Mouse (Mus musculus) MEL (cell line): ENCODE results near the gene Megf9.

Experiments
- CHD1 ChIP-seq: IDR thresholded peaks from 2 replicates; pipeline ENCODE4 v1.6.1; 2012; ENCODE audit warnings: low read depth, mild to moderate bottlenecking, inconsistent platforms, low read length, improper control_type of control experiment
- CTCF ChIP-seq, 3 experiments: IDR thresholded peaks in 2 of 3; conservative IDR thresholded peaks in 1 of 3; 2 replicates each; pipeline ENCODE4 v1.5.1; 2011 to 2012; ENCODE audit warnings: low read length in 3 of 3, low read depth in 2 of 3, mild to moderate bottlenecking in 2 of 3, improper control_type of control experiment in 1 of 3, inconsistent platforms in 1 of 3, mixed read lengths in 1 of 3, moderate library complexity in 1 of 3; ENCODE audit not compliant: control insufficient read depth in 1 of 3, insufficient read depth in 1 of 3, poor library complexity in 1 of 3, severe bottlenecking in 1 of 3
- E2F4 ChIP-seq: IDR thresholded peaks from 2 replicates; pipeline ENCODE4 v1.6.1; 2011; ENCODE audit warnings: low read depth, low read length, improper control_type of control experiment, borderline replicate concordance
- EP300 ChIP-seq, 2 experiments: IDR thresholded peaks; 2 replicates each; pipeline ENCODE4 v1.6.1; 2011; ENCODE audit warnings: improper control_type of control experiment in 2 of 2, low read length in 2 of 2, low read depth in 1 of 2, mild to moderate bottlenecking in 1 of 2
- ETS1 ChIP-seq: IDR thresholded peaks from 2 replicates; pipeline ENCODE4 v1.6.1; 2012; ENCODE audit warnings: low read depth, mild to moderate bottlenecking, inconsistent platforms, low read length, improper control_type of control experiment, moderate library complexity
- MAX ChIP-seq: IDR thresholded peaks from 2 replicates; pipeline ENCODE4 v1.6.1; 2011; ENCODE audit warnings: low read length, improper control_type of control experiment
- MAZ ChIP-seq: IDR thresholded peaks from 2 replicates; pipeline ENCODE4 v1.6.1; 2012; ENCODE audit warnings: low read depth, mild to moderate bottlenecking, inconsistent platforms, low read length, improper control_type of control experiment
- MYC ChIP-seq: IDR thresholded peaks from 2 replicates; pipeline ENCODE4 v1.6.1; 2011; ENCODE audit warnings: low read depth, mild to moderate bottlenecking, low read length, improper control_type of control experiment, moderate library complexity
- POLR2A ChIP-seq, 2 experiments: IDR thresholded peaks; 2 replicates each; pipeline ENCODE4 v1.6.1; 2011 to 2012; ENCODE audit warnings: low read length in 2 of 2, mild to moderate bottlenecking in 2 of 2, control low read depth in 1 of 2, improper control_type of control experiment in 1 of 2, low read depth in 1 of 2, moderate library complexity in 1 of 2; ENCODE audit not compliant: control insufficient read depth in 1 of 2, insufficient read depth in 1 of 2, poor library complexity in 1 of 2
- SIN3A ChIP-seq: IDR thresholded peaks from 2 replicates; pipeline ENCODE4 v1.6.1; 2012; ENCODE audit warnings: low read length, improper control_type of control experiment, inconsistent platforms
- SMC3 ChIP-seq: IDR thresholded peaks from 2 replicates; pipeline ENCODE4 v1.6.1; 2011; ENCODE audit warnings: low read depth, low read length, improper control_type of control experiment
- UBTF ChIP-seq: IDR thresholded peaks from 2 replicates; pipeline ENCODE4 v1.6.1; 2012; ENCODE audit warnings: low read depth, mild to moderate bottlenecking, inconsistent platforms, low read length, improper control_type of control experiment, moderate library complexity, borderline replicate concordance; ENCODE audit not compliant: insufficient read depth
- USF1 ChIP-seq: IDR thresholded peaks from 2 replicates; pipeline ENCODE4 v1.6.1; 2014; ENCODE audit warnings: low read depth, mild to moderate bottlenecking, inconsistent platforms, low read length, improper control_type of control experiment, moderate library complexity
- ZC3H11A ChIP-seq: IDR thresholded peaks from 2 replicates; pipeline ENCODE4 v1.6.1; 2012; ENCODE audit warnings: low read depth, mild to moderate bottlenecking, inconsistent platforms, low read length, improper control_type of control experiment

DNA sequence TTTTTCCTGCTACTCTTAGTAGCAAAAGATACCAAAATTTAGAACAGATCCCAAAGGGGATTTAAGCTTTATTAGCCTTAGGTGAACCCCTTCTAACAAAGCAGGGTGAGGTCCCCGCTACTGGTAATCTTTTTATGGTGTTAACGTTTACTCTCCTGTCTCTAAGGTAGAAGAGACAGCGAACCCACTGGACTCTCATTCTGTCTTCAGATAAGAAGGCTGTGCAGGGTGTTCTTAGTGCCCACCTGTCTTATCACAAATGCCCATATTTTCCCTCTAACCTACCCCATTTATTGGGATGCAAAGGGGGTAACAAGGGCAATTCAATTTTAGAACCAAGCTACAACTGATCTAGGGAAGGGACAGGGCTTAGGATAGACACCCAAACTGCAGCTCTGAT is 6.2 kb downstream of the Megf9 start:
- TF ChIP-seq CTCF (IDR thresholded peaks at IDR 0.05 in 2 of 3, conservative IDR thresholded peaks at IDR 0.05 in 1 of 3; ENCODE audit: control insufficient read depth in 1 of 3, insufficient read depth in 1 of 3, low read depth in 2 of 3, low read length in 3 of 3, poor library complexity in 1 of 3, severe bottlenecking in 1 of 3) (no peak), SIN3A (no peak), E2F4 (no peak), SMC3 (no peak), MAX (no peak), MYC (no peak), USF1 (no peak), ETS1 (no peak), MAZ (no peak), EP300 (IDR thresholded peaks at IDR 0.05; ENCODE audit: low read depth in 1 of 2, low read length in 2 of 2) (peak in 1 of 2 experiments; percentile 57; a peak in 1 of 4 replicates), POLR2A (IDR thresholded peaks at IDR 0.05; ENCODE audit: control insufficient read depth in 1 of 2, insufficient read depth in 1 of 2, low read depth in 1 of 2, low read length in 2 of 2, poor library complexity in 1 of 2) (no peak), UBTF (no peak), CHD1 (no peak), ZC3H11A (no peak)
